Mouse (Mus musculus): ENCODE results near the gene Resp18. TPM values are rescaled to one million over a fixed set of nuclear protein-coding genes. Genes with fewer than 3 reads are reported as not detected.

Gene Resp18
- polyA plus RNA-seq, 2 experiments: 0.16 TPM; not detected in 1

DNA sequence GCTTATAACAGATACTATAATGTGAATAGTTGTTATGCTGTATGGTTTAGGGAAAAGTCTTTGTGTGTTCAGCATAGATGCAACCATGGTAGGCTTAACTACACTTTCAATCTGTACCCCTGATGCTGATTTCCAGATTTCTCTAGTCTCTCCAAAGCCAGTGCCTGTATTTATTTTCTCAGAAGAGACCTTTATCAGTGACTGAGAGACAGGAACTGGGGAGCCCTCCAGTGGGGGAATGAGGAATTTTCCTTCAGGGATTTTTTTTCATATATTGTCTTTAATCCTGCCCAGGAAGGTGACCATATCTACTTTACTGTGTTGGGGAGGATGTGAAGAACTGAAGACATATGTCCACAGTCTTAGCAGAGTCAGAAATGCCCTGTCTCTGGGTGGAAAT lies 12.4 kb upstream of the Resp18 start:
- Histone ChIP-seq H3K9ac (ENCODE audit: low read depth, low read length, severe bottlenecking) (no peak overlapping the region), H3K36me3 (ENCODE audit: control insufficient read depth, insufficient read depth, low read length) (no peaks in the 10 kb centered on the region), H3K9me3 (ENCODE audit: control insufficient read depth, low read length) (no peaks in the 10 kb centered on the region), H3K27me3 (ENCODE audit: control insufficient read depth, insufficient read depth, low read length) (no peaks in the 10 kb centered on the region), H3K27ac (replicated peaks; ENCODE audit: low read depth, low read length) (no peak overlapping the region), H3K4me3 (replicated peaks; ENCODE audit: low read length) (no peak overlapping the region), H3K4me2 (replicated peaks; ENCODE audit: low read depth, low read length, severe bottlenecking) (no peak overlapping the region), H3K4me1 (ENCODE audit: control insufficient read depth, insufficient read depth, low read length) (0 out of 2 replicates have a peak, but pooled peaks cover 2% of the 10 kb centered on the region)
- no peak for TF ChIP-seq POLR2A (IDR thresholded peaks at IDR 0.05; ENCODE audit: borderline replicate concordance, extremely low read depth, insufficient read depth, insufficient read length)
- DNase-seq (ENCODE audit: low spot score) (no peak), ATAC-seq (ENCODE audit: low FRiP score, low read depth) (no peak)

GRCm38 (mm10) chr1:75289888-75290431 lies 11.7 kb upstream of the Resp18 start:
- H3K9ac ChIP-seq (ENCODE audit: low read depth, low read length, severe bottlenecking): no peak overlapping the region
- no peak for TF ChIP-seq POLR2A (IDR thresholded peaks at IDR 0.05; ENCODE audit: borderline replicate concordance, extremely low read depth, insufficient read depth, insufficient read length)
- ATAC-seq (ENCODE audit: low FRiP score, low read depth) (no peak), DNase-seq (ENCODE audit: low spot score) (no peak)
- H3K27me3 ChIP-seq (ENCODE audit: control insufficient read depth, insufficient read depth, low read length): no peaks in the 10 kb centered on the region
- no peaks in the 10 kb centered on the region for H3K9me3 ChIP-seq (ENCODE audit: control insufficient read depth, low read length)
- H3K36me3 ChIP-seq (ENCODE audit: control insufficient read depth, insufficient read depth, low read length): no peaks in the 10 kb centered on the region
- H3K4me1 ChIP-seq (ENCODE audit: control insufficient read depth, insufficient read depth, low read length): 0 out of 2 replicates have a peak, but pooled peaks cover 2% of the 10 kb centered on the region
- H3K27ac ChIP-seq (replicated peaks; ENCODE audit: low read depth, low read length): no peak overlapping the region
- no peak overlapping the region for H3K4me2 ChIP-seq (replicated peaks; ENCODE audit: low read depth, low read length, severe bottlenecking)
- WGBS: 58% methylated on average over 8 of the region's 8 CpGs
- no peak overlapping the region for H3K4me3 ChIP-seq (replicated peaks; ENCODE audit: low read length)

DNA sequence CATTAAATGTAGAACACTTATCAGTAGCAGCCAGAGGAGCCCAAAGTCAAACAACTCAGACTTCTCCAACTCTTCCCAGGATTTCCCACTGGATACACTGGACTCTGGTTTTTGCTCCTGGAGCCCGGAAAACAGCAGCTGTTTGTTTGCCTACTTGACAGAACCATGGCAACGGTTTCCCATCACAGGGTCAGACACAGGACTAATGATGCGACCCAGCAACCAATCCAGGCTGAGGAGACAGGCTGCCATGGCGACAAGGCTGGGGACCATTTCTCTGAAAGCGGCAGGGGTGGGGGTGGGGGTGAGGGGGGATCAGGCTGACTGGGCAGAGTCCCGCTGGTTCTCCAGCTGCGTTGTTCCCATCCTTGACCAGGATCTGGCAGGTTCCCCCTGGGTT lies 11.2 kb upstream of the Resp18 start:
- 19% methylated on average over 7 of the region's 7 CpGs for WGBS
- ATAC-seq (ENCODE audit: low FRiP score, low read depth) (no peak), DNase-seq (ENCODE audit: low spot score) (no peak)

GRCm38 (mm10) chr1:75284911-75285310 lies 6.7 kb upstream of the Resp18 start:
- 80% methylated on average over 7 of the region's 7 CpGs for WGBS

More for the DNA sequence above, 11.2 kb upstream of the Resp18 start:
- no peak for TF ChIP-seq POLR2A (IDR thresholded peaks at IDR 0.05; ENCODE audit: borderline replicate concordance, extremely low read depth, insufficient read depth, insufficient read length)
- no peak overlapping the region for H3K4me3 ChIP-seq (replicated peaks; ENCODE audit: low read length)
- no peaks in the 10 kb centered on the region for H3K36me3 ChIP-seq (ENCODE audit: control insufficient read depth, insufficient read depth, low read length)
- H3K4me2 ChIP-seq (replicated peaks; ENCODE audit: low read depth, low read length, severe bottlenecking): no peak overlapping the region
- H3K4me1 ChIP-seq (ENCODE audit: control insufficient read depth, insufficient read depth, low read length): 0 out of 2 replicates have a peak, but pooled peaks cover 2% of the 10 kb centered on the region
- no peak overlapping the region for H3K9ac ChIP-seq (ENCODE audit: low read depth, low read length, severe bottlenecking)
- no peak overlapping the region for H3K27ac ChIP-seq (replicated peaks; ENCODE audit: low read depth, low read length)
- H3K27me3 ChIP-seq (ENCODE audit: control insufficient read depth, insufficient read depth, low read length): no peaks in the 10 kb centered on the region
- H3K9me3 ChIP-seq (ENCODE audit: control insufficient read depth, low read length): no peaks in the 10 kb centered on the region

GRCm38 (mm10) chr1:75283017-75283416 lies 4.8 kb upstream of the Resp18 start:
- Histone ChIP-seq H3K27ac (replicated peaks; ENCODE audit: low read depth, low read length) (no peak overlapping the region), H3K4me1 (ENCODE audit: control insufficient read depth, insufficient read depth, low read length) (no peaks in the 10 kb centered on the region), H3K9ac (ENCODE audit: low read depth, low read length, severe bottlenecking) (no peak overlapping the region), H3K27me3 (ENCODE audit: control insufficient read depth, insufficient read depth, low read length) (peaks cover 13% of the 10 kb centered on the region; the same call in 1 of the 2 replicates), H3K4me3 (replicated peaks; ENCODE audit: low read length) (no peak overlapping the region), H3K9me3 (ENCODE audit: control insufficient read depth, low read length) (no peaks in the 10 kb centered on the region), H3K36me3 (ENCODE audit: control insufficient read depth, insufficient read depth, low read length) (no peaks in the 10 kb centered on the region), H3K4me2 (replicated peaks; ENCODE audit: low read depth, low read length, severe bottlenecking) (no peak overlapping the region)
- no peak for DNase-seq (ENCODE audit: low spot score)
- ATAC-seq (ENCODE audit: low FRiP score, low read depth): no peak
- WGBS: 84% methylated on average over 5 of the region's 5 CpGs
- TF ChIP-seq POLR2A (IDR thresholded peaks at IDR 0.05; ENCODE audit: borderline replicate concordance, extremely low read depth, insufficient read depth, insufficient read length): no peak

More at GRCm38 (mm10) chr1:75284911-75285310, 6.7 kb upstream of the Resp18 start:
- Histone ChIP-seq H3K4me2 (replicated peaks; ENCODE audit: low read depth, low read length, severe bottlenecking) (no peak overlapping the region), H3K27ac (replicated peaks; ENCODE audit: low read depth, low read length) (no peak overlapping the region), H3K9ac (ENCODE audit: low read depth, low read length, severe bottlenecking) (no peak overlapping the region), H3K36me3 (ENCODE audit: control insufficient read depth, insufficient read depth, low read length) (no peaks in the 10 kb centered on the region), H3K9me3 (ENCODE audit: control insufficient read depth, low read length) (no peaks in the 10 kb centered on the region), H3K4me3 (replicated peaks; ENCODE audit: low read length) (no peak overlapping the region), H3K27me3 (ENCODE audit: control insufficient read depth, insufficient read depth, low read length) (no peaks in the 10 kb centered on the region), H3K4me1 (ENCODE audit: control insufficient read depth, insufficient read depth, low read length) (no peaks in the 10 kb centered on the region)
- ATAC-seq (ENCODE audit: low FRiP score, low read depth) (no peak), DNase-seq (ENCODE audit: low spot score) (no peak)
- TF ChIP-seq POLR2A (IDR thresholded peaks at IDR 0.05; ENCODE audit: borderline replicate concordance, extremely low read depth, insufficient read depth, insufficient read length): no peak

Measured in limb, embryonic 14.5 days (tissue).